Mouse (Mus musculus) stomach, postnatal 0 days (tissue): ENCODE data around the gene Pitpnm2.

Experiments used
- CTCF ChIP-seq: IDR thresholded peaks from 2 replicates; pipeline ENCODE4 v1.5.1; 2016; ENCODE audit warnings: antibody characterized with exemption, low read depth, mild to moderate bottlenecking, moderate library complexity
- EP300 ChIP-seq: optimal IDR thresholded peaks from 2 replicates; pipeline ENCODE3; 2016; ENCODE audit warnings: antibody characterized with exemption

DNA sequence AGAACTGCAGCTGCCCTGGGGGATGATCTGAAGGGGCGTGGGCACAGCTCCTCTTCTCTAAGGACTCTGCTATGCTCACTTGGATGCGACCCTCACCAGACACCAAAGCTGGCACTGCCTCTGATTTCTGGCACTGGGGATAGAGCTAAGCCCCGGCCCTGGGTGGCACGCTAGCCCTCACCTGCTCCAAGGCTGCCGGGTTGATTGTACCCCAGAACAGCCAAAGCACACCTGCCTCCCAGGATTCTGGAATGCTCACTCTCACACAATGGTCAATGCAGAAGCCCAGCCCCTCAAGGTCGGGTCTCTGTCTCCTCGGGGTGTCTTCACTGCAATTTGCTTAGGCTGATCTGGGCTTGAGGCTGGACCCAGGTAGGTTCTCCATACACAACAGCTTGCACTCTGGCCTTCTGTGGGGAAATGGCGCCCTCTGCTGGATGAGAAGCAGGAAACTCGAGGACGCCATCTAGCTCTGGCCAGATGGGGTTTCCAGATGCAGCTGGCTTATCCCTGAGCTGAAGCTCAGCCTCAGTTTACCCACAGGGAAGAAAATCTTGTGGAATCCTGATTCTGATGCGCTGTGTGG lies 164.9 kb downstream of the Pitpnm2 start:
- TF ChIP-seq CTCF (peak; percentile 99), EP300 (no peak)
